Mouse (Mus musculus) liver, embryonic 16.5 days (tissue): ENCODE data around the gene Elavl2. TPM values are rescaled to one million over a fixed set of nuclear protein-coding genes. Genes with fewer than 3 reads are reported as not detected.

ENCODE experiments used
- ATAC-seq: fragments of 200-750 bp; cut with Nextera tagmentation; 2 replicates; pipeline ENCODE4 v1.8.0; 2017; ENCODE audit warnings: low read depth, mild to moderate bottlenecking, moderate number of reproducible peaks, moderate library complexity
- H3K27ac ChIP-seq: fragments of 300-500 bp; sonication (generic); 2 replicates; pipeline ENCODE4 v1.5.1; 2014; ENCODE audit warnings: mild to moderate bottlenecking, low read length
- H3K27me3 ChIP-seq: fragments of 300-500 bp; sonication (generic); 2 replicates; pipeline ENCODE4 v1.6.1; 2014; ENCODE audit warnings: low read depth, low read length, mixed read lengths; ENCODE audit not compliant: control insufficient read depth, insufficient read depth
- H3K36me3 ChIP-seq: fragments of 300-500 bp; sonication (generic); 2 replicates; pipeline ENCODE4 v1.6.1; 2014; ENCODE audit warnings: mild to moderate bottlenecking; ENCODE audit not compliant: control insufficient read depth, insufficient read depth
- H3K4me1 ChIP-seq: fragments of 300-500 bp; sonication (generic); 2 replicates; pipeline ENCODE4 v1.6.1; 2014; ENCODE audit warnings: low read depth, low read length, mixed read lengths; ENCODE audit not compliant: control insufficient read depth
- H3K4me2 ChIP-seq: fragments of 300-500 bp; sonication (generic); 2 replicates; pipeline ENCODE4 v1.6.1; 2014; ENCODE audit warnings: low read depth, low read length, mixed read lengths
- H3K4me3 ChIP-seq: fragments of 300-500 bp; sonication (generic); 2 replicates; pipeline ENCODE4 v1.5.1; 2014; ENCODE audit warnings: low read depth, mild to moderate bottlenecking, low read length
- H3K9ac ChIP-seq: fragments of 300-500 bp; sonication (generic); 2 replicates; pipeline ENCODE4 v1.6.1; 2014; ENCODE audit warnings: low read depth, low read length
- H3K9me3 ChIP-seq: fragments of 300-500 bp; sonication (generic); replicated peaks from 2 replicates; pipeline ENCODE4 v1.6.1; 2016; ENCODE audit warnings: low read length; ENCODE audit not compliant: control insufficient read depth
- WGBS: fragments of 180-500 bp; shearing (Covaris S2); extraction: QIAGEN DNeasy Blood & Tissue Kit; methylation state at CpG from one replicate; pipeline ENCODE4 v1.1.7; 2014; ENCODE audit not compliant: insufficient replicate concordance; 5-methylcytosine and 5-hydroxymethylcytosine counted together
- polyA plus RNA-seq: library from polyadenylated mRNA; unstranded; fragments of >200 nt; fragmentation: Nextera tagmentation; extraction: Ambion mirVana; gene quantifications from 2 replicates; pipeline ENCODE4 v1.2.1, GENCODE M21; 2015

Elavl2 gene
- polyA plus RNA-seq: 0.06 and 0.07 TPM in 2 replicates

DNA sequence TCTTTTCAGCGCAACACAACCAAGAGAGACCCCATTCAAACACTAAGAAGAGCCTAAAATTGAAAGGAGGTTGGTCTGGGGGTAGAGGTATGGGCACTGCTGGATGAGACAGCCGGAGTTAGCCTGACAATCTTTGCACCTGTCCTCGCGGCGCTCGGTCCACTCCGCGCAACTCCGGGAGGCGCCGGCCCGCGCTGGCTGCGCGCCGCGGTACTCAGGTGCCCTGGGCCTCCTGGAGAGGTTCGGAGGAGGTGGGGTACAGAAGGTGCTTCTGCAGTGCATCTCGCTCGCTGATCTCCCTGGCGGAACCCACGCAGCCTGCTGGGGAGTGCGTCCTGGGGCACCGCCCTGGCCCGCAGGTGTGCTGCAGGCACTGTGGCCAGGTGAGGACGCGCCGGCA lies at the start of gene Elavl2:
Gene Elavl2 (minus strand): TSS at position 363 of the 400 bp plus-strand sequence.
- H3K9ac ChIP-seq: no peak within 1 kb of the TSS
- peaks cover 10% of the 10 kb centered on the region for H3K27me3 ChIP-seq
- H3K4me2 ChIP-seq: no peak within 1 kb of the TSS
- H3K4me1 ChIP-seq: no peaks in the 10 kb centered on the region
- no peak within 1 kb of the TSS for H3K4me3 ChIP-seq
- ATAC-seq: no peak
- H3K27ac ChIP-seq: no peak within 1 kb of the TSS
- no peaks in the 10 kb centered on the region for H3K36me3 ChIP-seq
- no peaks in the 10 kb centered on the region for H3K9me3 ChIP-seq
- 3% methylated on average over 28 of the region's 28 CpGs for WGBS

DNA sequence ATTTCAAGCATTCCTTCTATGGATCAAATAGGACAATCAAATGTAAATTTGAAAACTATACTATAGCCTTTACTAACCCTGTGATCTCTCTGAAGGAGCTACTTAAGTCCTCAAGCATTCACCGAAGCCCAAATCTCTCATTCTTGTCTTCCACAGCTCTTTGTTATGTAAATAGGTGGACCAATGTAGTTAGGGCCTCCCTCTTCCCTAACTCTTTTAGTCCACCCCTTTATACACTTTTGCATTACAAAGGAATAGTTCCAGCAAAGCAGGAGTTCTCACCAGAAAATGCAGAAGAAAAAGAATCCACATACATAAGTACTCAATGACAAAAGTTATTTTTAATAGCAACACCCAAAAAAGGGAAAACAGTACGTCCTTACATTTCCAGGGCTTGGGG lies 47.3 kb upstream of the Elavl2 start:
- Histone ChIP-seq H3K4me1 (no peaks in the 10 kb centered on the region), H3K9me3 (no peaks in the 10 kb centered on the region), H3K9ac (no peak overlapping the region), H3K4me3 (no peak overlapping the region), H3K27ac (no peak overlapping the region), H3K27me3 (no peaks in the 10 kb centered on the region), H3K36me3 (no peaks in the 10 kb centered on the region), H3K4me2 (no peak overlapping the region)
- WGBS: 56% methylated on average over 2 of the region's 2 CpGs
- ATAC-seq: no peak

DNA sequence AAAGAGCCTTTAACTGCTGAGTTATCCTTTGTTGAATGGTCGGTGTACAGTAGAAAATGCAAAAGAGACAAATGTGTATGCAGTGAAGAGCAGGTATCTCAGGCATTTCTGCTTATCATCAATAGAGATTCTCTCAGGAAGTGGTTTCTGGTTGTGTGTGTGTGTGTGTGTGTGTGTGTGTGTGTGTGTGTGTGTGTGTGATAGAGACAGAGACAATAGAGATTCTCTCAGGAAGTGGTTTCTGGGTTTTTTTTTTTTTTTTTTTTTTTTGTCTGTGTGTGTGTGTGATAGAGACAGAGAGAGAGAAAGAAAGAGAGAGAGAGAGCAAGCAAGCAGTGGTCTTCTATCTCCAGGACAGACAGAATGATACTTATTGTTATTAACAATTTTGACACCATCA lies 15.0 kb upstream of the Elavl2 start:
- Histone ChIP-seq H3K4me2 (no peak overlapping the region), H3K9me3 (no peaks in the 10 kb centered on the region), H3K27me3 (no peaks in the 10 kb centered on the region), H3K9ac (no peak overlapping the region), H3K27ac (no peak overlapping the region), H3K4me3 (no peak overlapping the region), H3K36me3 (no peaks in the 10 kb centered on the region), H3K4me1 (no peaks in the 10 kb centered on the region)
- 55% methylated on average over 1 of the region's 1 CpGs for WGBS
- no peak for ATAC-seq

DNA sequence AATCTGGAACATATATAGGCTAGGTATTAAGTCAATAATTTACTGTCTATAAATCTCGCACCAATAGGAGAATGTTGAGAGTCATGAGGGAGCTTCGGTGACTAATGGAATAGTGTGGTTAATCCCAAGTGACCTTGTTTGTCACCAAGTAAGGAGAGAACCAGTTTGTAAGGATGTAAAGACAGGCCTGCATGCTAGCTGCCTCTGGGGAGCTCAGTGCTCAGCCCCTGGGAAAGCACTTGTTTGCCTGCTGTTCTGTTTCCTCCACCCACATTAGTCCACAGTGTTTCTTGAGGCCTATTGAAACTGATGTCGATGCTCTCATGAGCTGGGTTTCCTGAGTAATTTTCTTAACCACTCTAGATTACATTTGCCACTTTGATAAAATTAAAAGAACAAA lies 4.5 kb upstream of the Elavl2 start:
- no peak overlapping the region for H3K9ac ChIP-seq
- no peak for ATAC-seq
- no peaks in the 10 kb centered on the region for H3K9me3 ChIP-seq
- H3K4me1 ChIP-seq: no peaks in the 10 kb centered on the region
- no peak overlapping the region for H3K4me2 ChIP-seq
- no peak overlapping the region for H3K4me3 ChIP-seq
- H3K36me3 ChIP-seq: no peaks in the 10 kb centered on the region
- 60% methylated on average over 3 of the region's 3 CpGs for WGBS
- H3K27me3 ChIP-seq: peaks cover 5% of the 10 kb centered on the region
- no peak overlapping the region for H3K27ac ChIP-seq

DNA sequence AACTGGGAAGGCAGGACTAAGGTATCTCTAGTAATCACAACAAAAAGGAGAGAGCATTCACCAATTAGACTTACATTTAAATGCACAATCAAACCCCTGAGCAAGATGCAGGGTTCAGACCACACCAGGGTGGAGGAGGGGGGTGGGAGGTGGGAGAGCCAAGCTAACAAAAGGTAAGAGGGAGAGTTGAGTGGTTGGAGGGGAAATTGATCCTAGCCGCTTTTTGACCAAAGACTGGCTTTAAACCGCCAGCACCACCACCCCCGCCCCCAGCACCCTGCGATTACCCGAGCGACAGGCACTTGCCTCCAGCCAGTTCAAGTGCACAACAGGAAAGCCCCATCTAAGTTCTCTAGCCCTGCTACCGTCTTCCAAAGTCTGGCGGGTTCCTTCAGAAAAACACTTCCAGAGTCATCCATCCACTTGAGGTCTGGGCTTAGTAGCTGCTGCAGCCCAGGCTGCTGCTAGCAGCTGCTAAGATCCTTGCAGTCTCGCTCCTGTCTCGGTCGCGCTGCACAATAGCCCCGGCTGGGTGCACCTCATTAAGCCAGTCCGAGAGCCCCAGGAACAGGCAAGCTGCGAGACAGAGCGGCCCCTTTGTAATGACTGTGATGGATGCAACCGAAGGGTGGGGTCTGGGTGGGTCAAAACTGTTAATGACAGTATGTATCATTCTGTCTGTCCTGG lies 932 bp downstream of the Elavl2 start:
- H3K9me3 ChIP-seq: no peaks in the 10 kb centered on the region
- H3K36me3 ChIP-seq: no peaks in the 10 kb centered on the region
- no peaks in the 10 kb centered on the region for H3K4me1 ChIP-seq
- WGBS: 3% methylated on average over 17 of the region's 17 CpGs
- ATAC-seq: no peak
- peaks cover 10% of the 10 kb centered on the region for H3K27me3 ChIP-seq
- H3K27ac ChIP-seq: no peak overlapping the region
- no peak overlapping the region for H3K9ac ChIP-seq
- no peak overlapping the region for H3K4me3 ChIP-seq
- H3K4me2 ChIP-seq: no peak overlapping the region

DNA sequence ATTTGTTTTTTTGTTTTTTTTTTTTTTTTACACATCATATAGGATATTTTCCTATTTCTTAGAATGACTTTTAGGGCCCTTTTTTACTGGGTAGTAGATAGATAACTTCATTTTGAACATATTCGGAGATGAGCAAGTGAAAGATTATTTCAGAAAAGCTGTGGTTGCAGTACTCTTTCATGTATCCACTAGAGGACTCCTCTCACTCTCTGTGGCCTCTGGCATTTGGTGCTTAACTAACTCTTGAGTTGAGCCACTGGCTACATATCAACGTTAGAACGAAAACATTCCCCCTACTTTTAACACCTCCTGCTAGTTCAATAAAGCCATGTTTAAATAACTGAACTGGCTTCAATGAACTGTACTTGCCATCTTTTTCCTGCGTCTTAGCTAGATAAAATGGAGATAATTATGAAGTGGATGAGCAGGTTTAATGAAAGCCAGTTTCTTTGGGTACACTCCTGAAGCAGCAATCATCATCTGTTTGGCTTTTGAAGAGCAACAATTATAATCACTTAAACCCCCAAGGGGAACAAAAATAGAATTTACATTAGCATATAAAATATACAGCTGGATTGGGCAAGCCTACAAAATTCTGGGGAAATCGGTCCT lies 8.5 kb downstream of the Elavl2 start:
- H3K4me3 ChIP-seq: no peak overlapping the region
- no peak overlapping the region for H3K4me2 ChIP-seq
- no peak overlapping the region for H3K9ac ChIP-seq
- no peak for ATAC-seq
- 47% methylated on average over 5 of the region's 5 CpGs for WGBS
- no peaks in the 10 kb centered on the region for H3K4me1 ChIP-seq
- H3K27me3 ChIP-seq: no peaks in the 10 kb centered on the region
- H3K36me3 ChIP-seq: no peaks in the 10 kb centered on the region
- no peaks in the 10 kb centered on the region for H3K9me3 ChIP-seq
- H3K27ac ChIP-seq: no peak overlapping the region

DNA sequence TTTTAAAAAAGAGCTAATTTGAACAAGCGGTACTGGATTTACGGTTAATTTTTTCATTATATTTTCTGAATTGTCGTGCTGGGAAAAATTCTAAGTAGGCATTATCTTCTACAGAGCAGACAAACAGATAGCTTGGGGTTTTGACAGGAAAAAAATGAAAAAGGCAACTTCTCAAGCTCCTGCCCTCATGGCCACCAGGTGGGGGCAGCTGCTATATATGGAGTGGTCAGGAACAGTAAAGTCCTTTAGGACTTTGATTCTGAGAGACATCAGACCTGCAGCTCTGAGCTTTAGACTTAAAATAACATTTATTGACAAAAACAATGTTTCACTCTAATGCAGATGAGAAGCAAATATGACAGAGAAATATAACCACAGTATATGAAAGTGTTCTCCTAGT lies 12.9 kb downstream of the Elavl2 start:
- Histone ChIP-seq H3K9me3 (no peaks in the 10 kb centered on the region), H3K4me3 (no peak overlapping the region), H3K36me3 (no peaks in the 10 kb centered on the region), H3K27me3 (no peaks in the 10 kb centered on the region), H3K4me2 (no peak overlapping the region), H3K9ac (no peak overlapping the region), H3K27ac (no peak overlapping the region), H3K4me1 (no peaks in the 10 kb centered on the region)
- 71% methylated on average over 3 of the region's 3 CpGs for WGBS
- ATAC-seq: no peak

DNA sequence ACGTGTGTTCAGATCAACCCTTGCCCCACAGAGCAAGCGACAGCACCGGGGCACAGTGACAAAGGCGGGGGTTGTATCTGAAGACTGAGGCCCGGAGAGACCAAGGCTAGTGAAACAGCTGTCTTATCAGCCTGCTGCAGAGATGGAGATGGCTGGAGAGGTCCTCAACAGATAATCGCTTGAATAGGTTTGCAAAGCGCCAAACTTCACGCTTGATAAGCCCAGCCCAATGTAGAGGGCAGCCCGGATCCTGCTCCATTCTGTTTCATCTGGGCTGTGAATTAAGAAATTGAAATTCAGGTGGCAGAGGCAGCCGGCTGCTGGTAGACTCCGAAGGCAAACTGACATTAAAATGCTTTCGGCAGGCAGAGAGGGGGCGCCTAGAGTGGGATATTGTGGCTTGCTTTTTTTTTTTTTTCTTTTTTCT lies 19.4 kb downstream of the Elavl2 start:
- 2% methylated on average over 13 of the region's 13 CpGs for WGBS
- Histone ChIP-seq H3K9ac (no peak overlapping the region), H3K27me3 (peaks cover 4% of the 10 kb centered on the region), H3K9me3 (no peaks in the 10 kb centered on the region), H3K27ac (no peak overlapping the region), H3K4me2 (no peak overlapping the region), H3K36me3 (no peaks in the 10 kb centered on the region), H3K4me3 (no peak overlapping the region), H3K4me1 (no peaks in the 10 kb centered on the region)
- no peak for ATAC-seq

DNA sequence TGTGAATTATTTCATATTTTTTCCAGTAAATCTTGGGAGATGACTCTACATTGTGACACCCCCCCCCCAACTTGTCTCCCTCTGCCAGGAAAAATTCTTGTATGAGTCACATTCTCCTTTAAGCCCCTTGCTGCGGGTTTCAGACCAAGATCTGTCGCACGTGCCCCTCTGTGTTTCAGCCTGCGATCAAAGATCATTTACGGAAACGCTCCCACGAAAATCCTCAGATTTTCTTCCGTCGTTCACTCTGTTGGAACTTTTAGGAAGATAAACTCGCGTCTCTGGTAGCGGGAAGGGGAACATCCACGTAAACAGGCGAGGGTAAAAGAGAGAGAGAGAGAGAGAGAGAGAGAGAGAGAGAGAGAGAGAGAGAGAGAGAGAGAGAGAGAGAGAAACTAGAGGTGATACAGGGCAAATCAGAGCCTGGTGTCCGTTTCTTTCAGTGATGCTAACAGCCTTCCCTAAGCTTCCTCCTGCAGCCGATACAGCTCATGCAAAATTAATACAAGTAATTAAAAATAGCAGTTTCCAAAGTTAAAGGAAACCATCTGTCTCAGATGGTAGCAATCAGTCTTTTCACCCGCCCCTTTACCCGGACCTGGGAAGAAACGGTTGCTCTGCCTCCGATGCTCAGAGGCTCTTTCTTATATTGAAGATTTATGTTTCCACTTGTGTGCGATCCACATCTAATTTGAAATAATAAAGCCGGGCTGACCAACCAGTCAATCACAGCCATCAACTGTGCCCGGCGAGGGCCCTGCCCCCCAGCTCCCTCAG lies 20.1 kb downstream of the Elavl2 start:
- Histone ChIP-seq H3K4me1 (no peaks in the 10 kb centered on the region), H3K27ac (no peak overlapping the region), H3K36me3 (no peaks in the 10 kb centered on the region), H3K27me3 (peaks cover 8% of the 10 kb centered on the region), H3K9ac (no peak overlapping the region), H3K4me3 (no peak overlapping the region), H3K4me2 (no peak overlapping the region), H3K9me3 (no peaks in the 10 kb centered on the region)
- 8% methylated on average over 23 of the region's 24 CpGs for WGBS
- no peak for ATAC-seq
